Mouse (Mus musculus): Measurements from ENCODE around the gene Zfc3h1. TPM values are rescaled to one million over a fixed set of nuclear protein-coding genes. Genes with fewer than 3 reads are reported as not detected.

Zfc3h1 gene
- polyA plus RNA-seq (2016; fragmentation: Nextera tagmentation; extraction: Ambion mirVana), result 18.8 and 19.5 TPM in 2 replicates

GRCm38 (mm10) chr10:115384221-115385017 lies at the start of gene Zfc3h1, which contains the start of gene Thap2:
Zfc3h1 (plus strand) TSS chr10:115384959.
Thap2 (minus strand) TSS chr10:115384443.
- Histone ChIP-seq H3K27me3 (replicated peaks) (no peaks in the 10 kb centered on the region), H3K4me1 (replicated peaks) (peaks cover 28% of the 10 kb centered on the region), H3K9me3 (replicated peaks) (no peaks in the 10 kb centered on the region), H3K36me3 (peaks cover 11% of the 10 kb centered on the region), H3K4me2 (peak within 1 kb of the TSS; percentile 75), H3K4me3 (peak within 1 kb of the TSS; percentile 95), H3K9ac (peak within 1 kb of the TSS; percentile 98), H3K27ac (ENCODE audit: poor library complexity, severe bottlenecking) (peak within 1 kb of the TSS; percentile 98)
- WGBS, result under 1% methylated on average over 65 of the region's 65 CpGs
- ATAC-seq (ENCODE audit: insufficient number of reproducible peaks, low FRiP score), result peak; percentile 98

DNA sequence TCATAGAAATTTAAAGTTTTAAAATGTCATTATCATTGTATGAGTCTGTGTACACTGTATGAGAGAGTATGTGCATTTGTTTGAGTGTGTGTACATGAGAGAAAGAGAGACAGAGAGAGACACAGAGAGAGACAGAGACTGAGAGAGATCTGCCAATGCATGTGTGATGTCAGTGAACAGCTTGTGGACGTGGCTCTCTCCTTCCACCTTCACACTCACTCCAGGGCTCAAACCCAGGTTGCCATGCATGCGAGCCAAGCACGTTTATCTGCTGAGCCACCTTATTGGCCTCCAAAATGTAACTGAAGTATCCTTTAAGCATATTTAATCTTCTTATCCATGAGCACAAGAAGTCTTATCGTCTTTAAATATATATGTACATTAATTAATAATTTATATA lies 47.9 kb upstream of the Zfc3h1 start:
- Histone ChIP-seq H3K9me3 (replicated peaks) (no peaks in the 10 kb centered on the region), H3K27ac (ENCODE audit: poor library complexity, severe bottlenecking) (no peak overlapping the region), H3K4me1 (replicated peaks) (no peaks in the 10 kb centered on the region), H3K9ac (no peak overlapping the region), H3K27me3 (replicated peaks) (no peaks in the 10 kb centered on the region), H3K4me3 (no peak overlapping the region), H3K36me3 (peaks cover 15% of the 10 kb centered on the region), H3K4me2 (no peak overlapping the region)
- WGBS, result 78% methylated on average over 4 of the region's 4 CpGs
- no peak for ATAC-seq (ENCODE audit: insufficient number of reproducible peaks, low FRiP score)

GRCm38 (mm10) chr10:115339820-115340328 lies 44.9 kb upstream of the Zfc3h1 start:
- H3K4me2 ChIP-seq, result no peak overlapping the region
- 84% methylated on average over 7 of the region's 7 CpGs for WGBS
- no peak overlapping the region for H3K27ac ChIP-seq (ENCODE audit: poor library complexity, severe bottlenecking)
- peaks cover 29% of the 10 kb centered on the region for H3K36me3 ChIP-seq
- no peak overlapping the region for H3K4me3 ChIP-seq
- H3K9ac ChIP-seq, result no peak overlapping the region
- no peaks in the 10 kb centered on the region for H3K9me3 ChIP-seq (replicated peaks)
- ATAC-seq (ENCODE audit: insufficient number of reproducible peaks, low FRiP score), result no peak
- H3K4me1 ChIP-seq (replicated peaks), result no peaks in the 10 kb centered on the region
- no peaks in the 10 kb centered on the region for H3K27me3 ChIP-seq (replicated peaks)

DNA sequence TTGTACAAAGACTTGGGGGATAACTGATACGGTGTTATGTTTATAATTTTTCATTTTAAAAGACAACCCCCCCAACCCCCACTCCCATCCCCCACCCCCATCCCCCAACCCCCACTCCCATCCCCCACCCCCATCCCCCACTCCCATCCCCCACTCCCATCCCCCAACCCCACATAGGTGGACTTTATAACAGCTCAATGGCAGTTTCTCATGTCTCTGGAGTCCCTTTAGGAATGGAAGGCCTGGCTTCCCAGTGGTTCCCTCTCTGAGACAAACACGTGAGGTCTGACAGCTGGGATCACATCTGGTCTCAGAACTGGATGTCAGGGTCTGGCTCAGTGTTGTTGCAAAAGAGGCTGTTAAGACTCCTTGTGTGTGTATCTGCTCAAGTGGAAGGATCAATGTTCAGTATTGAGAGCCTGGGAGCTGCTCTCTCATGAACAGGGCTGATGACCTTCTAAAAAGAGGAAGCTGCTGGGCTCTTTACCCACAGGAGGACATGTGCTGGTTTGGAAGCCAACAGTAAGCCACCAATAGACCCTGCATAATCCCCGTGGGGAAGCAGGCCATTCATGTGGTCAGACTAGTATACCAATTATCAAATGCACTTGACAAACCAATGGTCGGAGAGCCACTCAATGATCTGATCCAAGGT lies 41.9 kb upstream of the Zfc3h1 start:
- 85% methylated on average over 4 of the region's 4 CpGs for WGBS
- Histone ChIP-seq H3K9ac (no peak overlapping the region), H3K27ac (ENCODE audit: poor library complexity, severe bottlenecking) (no peak overlapping the region), H3K27me3 (replicated peaks) (no peaks in the 10 kb centered on the region), H3K4me3 (no peak overlapping the region), H3K36me3 (peaks cover 42% of the 10 kb centered on the region), H3K4me1 (replicated peaks) (no peaks in the 10 kb centered on the region), H3K4me2 (no peak overlapping the region), H3K9me3 (replicated peaks) (0 out of 2 replicates have a peak, but pooled peaks cover 4% of the 10 kb centered on the region)
- ATAC-seq (ENCODE audit: insufficient number of reproducible peaks, low FRiP score), result no peak

GRCm38 (mm10) chr10:115346444-115346843 lies 38.3 kb upstream of the Zfc3h1 start:
- H3K4me2 ChIP-seq, result no peak overlapping the region
- H3K27me3 ChIP-seq (replicated peaks), result no peaks in the 10 kb centered on the region
- 0 out of 2 replicates have a peak, but pooled peaks cover 4% of the 10 kb centered on the region for H3K9me3 ChIP-seq (replicated peaks)
- H3K9ac ChIP-seq, result no peak overlapping the region
- no peak overlapping the region for H3K4me3 ChIP-seq
- no peak overlapping the region for H3K27ac ChIP-seq (ENCODE audit: poor library complexity, severe bottlenecking)
- peaks cover 28% of the 10 kb centered on the region for H3K36me3 ChIP-seq
- H3K4me1 ChIP-seq (replicated peaks), result no peaks in the 10 kb centered on the region
- no peak for ATAC-seq (ENCODE audit: insufficient number of reproducible peaks, low FRiP score)

DNA sequence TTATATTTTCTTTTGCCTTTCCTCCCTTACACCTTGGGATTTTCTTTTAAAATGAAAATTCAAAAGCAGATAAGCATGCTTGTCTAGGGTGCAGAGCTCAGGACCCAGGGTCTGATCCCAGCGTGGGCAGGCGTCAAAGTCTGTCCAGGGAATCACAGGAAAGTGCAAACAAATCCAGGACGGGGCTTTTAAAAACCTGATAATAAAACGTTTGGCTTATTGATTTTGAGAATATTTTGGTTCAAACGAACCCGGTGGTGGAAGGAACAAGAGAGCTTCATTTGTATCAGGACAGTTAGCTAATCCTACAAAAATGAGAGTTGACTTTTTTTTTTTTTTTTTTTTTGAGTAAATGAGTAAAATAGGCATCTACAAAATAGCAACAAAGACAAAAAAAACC lies 36.6 kb upstream of the Zfc3h1 start:
- no peak overlapping the region for H3K4me3 ChIP-seq
- 69% methylated on average over 6 of the region's 6 CpGs for WGBS
- H3K4me2 ChIP-seq, result no peak overlapping the region
- H3K27me3 ChIP-seq (replicated peaks), result no peaks in the 10 kb centered on the region
- H3K4me1 ChIP-seq (replicated peaks), result no peaks in the 10 kb centered on the region
- no peak overlapping the region for H3K9ac ChIP-seq
- H3K9me3 ChIP-seq (replicated peaks), result 0 out of 2 replicates have a peak, but pooled peaks cover 4% of the 10 kb centered on the region
- ATAC-seq (ENCODE audit: insufficient number of reproducible peaks, low FRiP score), result no peak
- H3K27ac ChIP-seq (ENCODE audit: poor library complexity, severe bottlenecking), result no peak overlapping the region
- H3K36me3 ChIP-seq, result peaks cover 14% of the 10 kb centered on the region

DNA sequence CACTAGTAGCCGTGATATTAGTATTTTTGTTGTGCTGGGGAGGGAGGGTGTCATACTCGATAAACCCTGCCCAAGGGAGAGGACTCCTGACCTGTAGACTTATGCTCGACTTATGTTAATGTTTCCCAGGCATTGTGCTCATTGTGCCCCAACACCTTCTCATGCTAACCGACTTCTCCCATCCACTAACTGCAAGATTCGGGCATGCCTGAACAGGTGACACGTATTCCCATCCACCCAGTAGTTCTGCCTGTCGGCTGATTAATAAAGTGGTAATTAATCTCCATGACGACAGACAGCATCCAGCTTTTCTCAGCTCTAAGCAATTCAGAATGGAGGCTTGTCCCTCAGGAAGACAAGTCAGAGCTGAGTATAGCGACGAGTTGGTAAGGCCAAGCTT lies 35.7 kb upstream of the Zfc3h1 start:
- H3K4me3 ChIP-seq, result no peak overlapping the region
- no peak overlapping the region for H3K4me2 ChIP-seq
- H3K36me3 ChIP-seq, result peaks cover 13% of the 10 kb centered on the region
- H3K4me1 ChIP-seq (replicated peaks), result no peaks in the 10 kb centered on the region
- WGBS, result 80% methylated on average over 10 of the region's 10 CpGs
- no peaks in the 10 kb centered on the region for H3K27me3 ChIP-seq (replicated peaks)
- H3K27ac ChIP-seq (ENCODE audit: poor library complexity, severe bottlenecking), result no peak overlapping the region
- no peak overlapping the region for H3K9ac ChIP-seq
- H3K9me3 ChIP-seq (replicated peaks), result 0 out of 2 replicates have a peak, but pooled peaks cover 4% of the 10 kb centered on the region
- ATAC-seq (ENCODE audit: insufficient number of reproducible peaks, low FRiP score), result no peak

GRCm38 (mm10) chr10:115349509-115349908 lies 35.2 kb upstream of the Zfc3h1 start:
- Histone ChIP-seq H3K27ac (ENCODE audit: poor library complexity, severe bottlenecking) (no peak overlapping the region), H3K9ac (no peak overlapping the region), H3K36me3 (peaks cover 13% of the 10 kb centered on the region), H3K4me3 (no peak overlapping the region), H3K4me2 (no peak overlapping the region), H3K9me3 (replicated peaks) (0 out of 2 replicates have a peak, but pooled peaks cover 4% of the 10 kb centered on the region), H3K4me1 (replicated peaks) (no peaks in the 10 kb centered on the region), H3K27me3 (replicated peaks) (no peaks in the 10 kb centered on the region)
- 86% methylated on average over 7 of the region's 7 CpGs for WGBS
- ATAC-seq (ENCODE audit: insufficient number of reproducible peaks, low FRiP score), result no peak

DNA sequence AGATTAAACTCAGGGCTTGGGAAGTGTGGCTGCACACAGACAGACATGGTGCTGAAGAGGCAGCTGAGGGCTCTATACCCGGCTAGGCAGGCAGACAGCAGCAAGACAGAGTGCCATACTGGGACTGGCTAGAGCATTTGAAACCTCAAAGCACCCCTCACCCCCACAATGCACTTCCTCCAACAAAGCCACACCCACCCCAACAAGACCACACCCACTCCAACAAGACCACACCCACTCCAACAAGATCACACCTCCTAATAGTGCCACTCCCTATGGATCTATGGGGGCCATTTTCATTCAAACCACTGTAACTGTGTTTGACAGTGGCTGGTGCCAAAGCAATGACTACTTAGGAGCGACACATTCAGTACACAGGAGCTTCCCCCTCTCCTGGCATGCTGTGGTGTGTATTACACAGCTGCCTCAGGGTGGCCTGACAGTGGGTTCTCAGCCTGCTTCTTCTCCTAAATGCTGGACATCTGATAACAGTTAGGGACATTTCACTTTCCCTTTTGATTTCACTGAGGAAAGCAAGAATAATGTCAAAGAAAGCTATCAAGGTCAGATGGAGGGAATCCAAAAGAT lies 33.9 kb upstream of the Zfc3h1 start:
- H3K36me3 ChIP-seq, result peaks cover 8% of the 10 kb centered on the region
- H3K9me3 ChIP-seq (replicated peaks), result no peaks in the 10 kb centered on the region
- 89% methylated on average over 2 of the region's 2 CpGs for WGBS
- no peaks in the 10 kb centered on the region for H3K4me1 ChIP-seq (replicated peaks)
- no peak overlapping the region for H3K27ac ChIP-seq (ENCODE audit: poor library complexity, severe bottlenecking)
- no peak overlapping the region for H3K4me2 ChIP-seq
- H3K9ac ChIP-seq, result no peak overlapping the region
- no peak overlapping the region for H3K4me3 ChIP-seq
- ATAC-seq (ENCODE audit: insufficient number of reproducible peaks, low FRiP score), result no peak
- H3K27me3 ChIP-seq (replicated peaks), result no peaks in the 10 kb centered on the region

DNA sequence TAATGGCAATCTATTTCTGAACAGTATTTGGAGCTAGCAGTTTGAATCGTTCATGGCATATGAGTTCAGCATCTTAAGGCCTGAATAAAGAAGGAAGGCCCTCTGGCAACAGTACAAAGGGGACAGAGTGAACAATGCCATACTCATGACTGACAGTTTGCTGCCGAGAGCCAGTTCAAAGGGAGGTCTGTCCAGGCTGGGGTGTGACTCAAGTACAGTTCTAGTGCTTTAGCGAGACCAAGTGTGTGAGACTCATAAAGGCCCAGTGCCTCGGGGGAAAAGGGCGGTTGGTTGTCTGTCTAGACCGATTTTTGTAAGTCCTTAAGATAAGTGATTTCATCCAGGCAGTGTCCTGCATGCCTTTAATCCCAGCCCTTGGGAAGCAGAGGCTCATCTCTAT lies 30.2 kb upstream of the Zfc3h1 start:
- H3K9ac ChIP-seq, result no peak overlapping the region
- no peaks in the 10 kb centered on the region for H3K9me3 ChIP-seq (replicated peaks)
- H3K27ac ChIP-seq (ENCODE audit: poor library complexity, severe bottlenecking), result no peak overlapping the region
- no peak for ATAC-seq (ENCODE audit: insufficient number of reproducible peaks, low FRiP score)
- H3K4me2 ChIP-seq, result no peak overlapping the region
- 68% methylated on average over 6 of the region's 6 CpGs for WGBS
- no peaks in the 10 kb centered on the region for H3K27me3 ChIP-seq (replicated peaks)
- H3K36me3 ChIP-seq, result peaks cover 10% of the 10 kb centered on the region
- H3K4me3 ChIP-seq, result no peak overlapping the region
- H3K4me1 ChIP-seq (replicated peaks), result no peaks in the 10 kb centered on the region

GRCm38 (mm10) chr10:115355016-115355415 lies 29.7 kb upstream of the Zfc3h1 start:
- peaks cover 10% of the 10 kb centered on the region for H3K36me3 ChIP-seq
- no peak overlapping the region for H3K4me3 ChIP-seq
- 91% methylated on average over 6 of the region's 6 CpGs for WGBS
- H3K27me3 ChIP-seq (replicated peaks), result no peaks in the 10 kb centered on the region
- H3K4me2 ChIP-seq, result no peak overlapping the region
- H3K9me3 ChIP-seq (replicated peaks), result no peaks in the 10 kb centered on the region
- H3K27ac ChIP-seq (ENCODE audit: poor library complexity, severe bottlenecking), result no peak overlapping the region
- no peaks in the 10 kb centered on the region for H3K4me1 ChIP-seq (replicated peaks)
- ATAC-seq (ENCODE audit: insufficient number of reproducible peaks, low FRiP score), result no peak
- H3K9ac ChIP-seq, result no peak overlapping the region
